Mouse (Mus musculus): ENCODE data around the gene Igfals. TPM values are rescaled to one million over a fixed set of nuclear protein-coding genes. Genes with fewer than 3 reads are reported as not detected.

Gene Igfals
- polyA plus RNA-seq, 1 experiment from 2014 or later: 0.84 TPM

DNA sequence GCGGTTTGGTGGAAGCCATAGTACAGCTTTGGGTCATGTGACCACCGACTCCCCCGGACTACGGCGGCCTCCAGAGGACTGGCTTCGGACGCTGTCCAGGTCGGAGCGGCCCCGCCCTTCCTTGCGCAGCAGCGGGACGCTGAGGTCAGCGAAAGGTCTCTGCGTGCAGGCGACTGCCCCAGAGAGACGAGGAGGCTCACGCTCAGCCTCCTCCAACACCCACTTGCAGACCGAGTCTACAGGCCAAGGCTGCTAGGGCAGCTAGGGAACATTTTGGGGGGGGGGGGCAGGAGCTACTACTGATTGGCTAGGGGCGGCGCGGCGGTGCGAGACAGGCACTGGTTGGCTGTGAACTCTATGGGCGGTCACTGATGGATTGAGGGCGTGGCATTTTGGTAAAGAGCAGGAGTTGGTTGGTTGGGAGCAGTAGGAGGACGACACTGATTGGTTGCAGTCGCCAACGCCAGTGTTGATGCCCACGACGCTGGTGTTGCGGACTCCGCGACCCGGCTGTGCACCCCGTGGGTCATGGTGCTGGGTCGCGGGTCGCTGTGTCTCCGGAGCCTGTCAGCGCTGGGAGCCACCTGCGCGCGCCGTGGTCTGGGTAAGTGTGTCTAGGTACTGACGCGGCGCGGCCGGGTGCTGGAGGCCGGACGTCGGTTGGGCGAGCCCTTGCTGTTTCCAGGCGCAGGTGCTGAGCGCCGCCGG is 15.6 kb upstream of the Igfals start, which contains the start of gene Fahd1:
Gene Fahd1 (minus strand): TSS at position 300 of the 708 bp plus-strand sequence.
- Histone ChIP-seq H3K27ac (peak within 1 kb of the TSS; percentile 93), H3K27me3 (ENCODE audit: low read depth, poor library complexity, severe bottlenecking) (peaks cover 11% of the 10 kb centered on the region), H3K9me3 (replicated peaks) (no peaks in the 10 kb centered on the region), H3K4me3 (peak within 1 kb of the TSS; percentile 81), H3K36me3 (0 out of 2 replicates have a peak, but pooled peaks cover 8% of the 10 kb centered on the region), H3K4me1 (peaks cover 23% of the 10 kb centered on the region)
- DNase-seq (ENCODE audit: low spot score): peak; percentile 95
- WGBS: 0% methylated on average over 58 of the region's 58 CpGs

DNA sequence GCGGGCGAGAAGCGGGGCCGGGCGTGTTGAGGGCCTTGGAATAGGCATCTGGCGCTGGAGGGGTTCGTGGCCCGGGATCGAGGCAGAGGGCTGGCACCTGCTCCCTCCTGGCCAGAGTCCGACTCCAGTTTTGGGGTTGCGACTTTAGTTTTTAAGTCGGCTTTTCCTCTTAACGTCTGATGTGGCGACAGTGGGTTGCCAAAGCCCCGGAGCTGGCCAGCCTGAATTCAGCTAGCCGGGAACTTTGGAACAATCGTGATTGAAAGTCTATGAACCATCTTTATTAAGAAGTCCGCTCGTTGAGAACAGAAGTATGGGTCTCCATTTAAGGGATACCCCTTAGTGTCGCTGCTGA is 15.0 kb upstream of the Igfals start:
- Histone ChIP-seq H3K36me3 (0 out of 2 replicates have a peak, but pooled peaks cover 8% of the 10 kb centered on the region), H3K27ac (peak overlapping the region; percentile 93), H3K27me3 (ENCODE audit: low read depth, poor library complexity, severe bottlenecking) (peaks cover 11% of the 10 kb centered on the region), H3K4me1 (peaks cover 23% of the 10 kb centered on the region), H3K9me3 (replicated peaks) (no peaks in the 10 kb centered on the region), H3K4me3 (peak overlapping the region; percentile 81)
- DNase-seq (ENCODE audit: low spot score): no peak
- 1% methylated on average over 20 of the region's 20 CpGs for WGBS

DNA sequence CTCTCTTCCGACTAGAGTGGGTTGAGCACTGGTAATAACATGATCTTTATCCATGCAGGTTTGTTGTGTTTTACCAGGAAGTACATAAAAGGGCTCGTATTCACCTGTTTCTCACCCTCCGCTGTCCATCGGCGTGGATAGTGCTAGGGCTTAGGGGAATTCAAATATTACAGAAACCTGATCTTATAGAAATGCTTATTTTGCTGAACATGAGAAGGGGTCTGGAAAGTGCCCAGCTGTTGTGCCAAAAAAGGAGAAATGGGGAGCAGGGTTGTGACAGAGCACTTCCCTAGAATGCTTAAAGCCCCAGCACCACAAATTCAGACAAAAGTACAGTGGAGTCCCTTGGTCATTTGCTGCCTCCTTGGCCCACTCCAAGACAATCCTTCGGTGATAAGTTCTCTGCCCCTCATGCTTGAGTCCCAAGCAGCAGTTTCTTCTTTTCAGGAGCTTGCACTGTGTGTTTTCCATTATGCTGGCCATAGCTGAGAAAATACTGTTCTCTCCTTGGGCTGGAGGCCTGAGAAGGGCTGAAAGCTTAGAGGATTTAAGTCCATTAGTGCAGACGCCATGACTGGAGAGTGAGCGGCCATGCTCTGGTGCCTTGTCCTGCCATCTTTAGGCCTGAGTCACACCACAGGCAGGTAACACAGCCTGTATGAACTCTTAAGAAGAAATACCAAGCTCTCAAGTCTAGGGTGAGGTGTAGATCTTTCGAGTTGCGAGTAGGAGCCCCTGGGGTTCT is 14.2 kb upstream of the Igfals start:
- no peak for DNase-seq (ENCODE audit: low spot score)
- Histone ChIP-seq H3K4me3 (peak overlapping the region; percentile 81), H3K4me1 (peaks cover 23% of the 10 kb centered on the region), H3K9me3 (replicated peaks) (no peaks in the 10 kb centered on the region), H3K27ac (no peak overlapping the region), H3K36me3 (peaks cover 14% of the 10 kb centered on the region), H3K27me3 (ENCODE audit: low read depth, poor library complexity, severe bottlenecking) (peaks cover 11% of the 10 kb centered on the region)
- WGBS: 84% methylated on average over 10 of the region's 10 CpGs

DNA sequence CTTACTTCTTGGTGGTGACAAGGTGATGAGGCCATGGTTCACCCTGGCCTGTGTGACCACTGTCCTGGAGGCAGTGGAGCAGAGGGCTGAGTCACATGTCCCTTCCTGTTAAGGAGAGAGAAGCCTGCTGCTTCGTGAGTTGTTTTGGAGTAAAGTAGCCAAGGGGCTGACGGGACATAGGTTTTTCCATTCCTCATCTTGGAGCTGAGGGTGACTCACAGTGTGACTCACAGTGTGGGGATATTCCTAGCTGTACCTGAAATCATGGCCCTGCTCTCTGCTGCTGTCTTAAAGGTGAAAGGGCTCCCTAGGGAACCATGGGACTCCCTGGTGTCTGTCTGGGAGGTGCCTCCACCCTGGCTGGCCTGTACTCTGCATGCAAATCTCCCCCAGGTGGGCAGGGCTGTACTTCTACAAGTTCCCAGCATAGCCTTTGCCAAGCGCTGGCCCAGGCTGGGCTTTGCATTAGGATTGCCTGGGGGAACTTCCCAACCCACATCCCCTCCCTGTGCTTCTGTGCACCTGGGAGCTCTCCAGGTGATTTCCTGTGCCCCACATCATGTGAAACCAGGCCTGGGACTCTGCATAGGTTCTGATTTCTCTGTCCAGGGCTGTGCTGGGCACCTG is 9.8 kb upstream of the Igfals start:
- peaks cover 25% of the 10 kb centered on the region for H3K36me3 ChIP-seq
- peaks cover 10% of the 10 kb centered on the region for H3K27me3 ChIP-seq (ENCODE audit: low read depth, poor library complexity, severe bottlenecking)
- H3K4me1 ChIP-seq: peaks cover 5% of the 10 kb centered on the region
- no peak overlapping the region for H3K4me3 ChIP-seq
- no peak overlapping the region for H3K27ac ChIP-seq
- H3K9me3 ChIP-seq (replicated peaks): no peaks in the 10 kb centered on the region
- WGBS: 80% methylated on average over 3 of the region's 3 CpGs
- DNase-seq (ENCODE audit: low spot score): no peak

GRCm38 (mm10) chr17:24856589-24856988 is 9.2 kb upstream of the Igfals start:
- H3K9me3 ChIP-seq (replicated peaks): no peaks in the 10 kb centered on the region
- no peak overlapping the region for H3K4me3 ChIP-seq
- H3K4me1 ChIP-seq: no peaks in the 10 kb centered on the region; the same call in 1 of the 2 replicates
- peaks cover 30% of the 10 kb centered on the region for H3K36me3 ChIP-seq
- no peak overlapping the region for H3K27ac ChIP-seq
- 88% methylated on average over 13 of the region's 13 CpGs for WGBS
- no peak for DNase-seq (ENCODE audit: low spot score)
- peaks cover 4% of the 10 kb centered on the region for H3K27me3 ChIP-seq (ENCODE audit: low read depth, poor library complexity, severe bottlenecking)

- Histone ChIP-seq H3K4me3 (no peak overlapping the region), H3K4me1 (no peaks in the 10 kb centered on the region), H3K27ac (no peak overlapping the region), H3K27me3 (ENCODE audit: low read depth, poor library complexity, severe bottlenecking) (no peaks in the 10 kb centered on the region), H3K36me3 (peaks cover 37% of the 10 kb centered on the region), H3K9me3 (replicated peaks) (no peaks in the 10 kb centered on the region)
- DNase-seq (ENCODE audit: low spot score): no peak
- 82% methylated on average over 8 of the region's 8 CpGs for WGBS
These were observed 7.8 kb upstream of the Igfals start for GRCm38 (mm10) chr17:24857831-24858470.

DNA sequence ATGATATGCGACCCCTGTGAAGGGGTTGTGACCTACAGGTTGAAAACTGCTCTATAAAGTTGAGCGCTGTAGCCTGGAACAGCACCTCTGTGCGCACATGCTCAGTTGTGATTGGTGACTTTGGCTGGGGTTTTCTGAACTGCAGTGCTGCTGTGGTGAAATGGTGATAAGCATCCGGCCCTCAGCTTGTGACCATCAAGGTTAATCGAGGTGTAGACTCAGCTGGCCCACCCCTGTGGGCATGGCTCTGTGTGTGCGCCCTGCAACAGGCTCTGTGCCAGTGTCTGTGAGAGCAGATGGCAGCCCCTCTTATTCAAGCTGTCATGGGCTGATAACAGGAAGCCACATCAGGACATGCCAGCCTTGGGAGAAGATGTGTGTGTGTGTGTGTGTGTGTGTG is 6.8 kb upstream of the Igfals start:
- Histone ChIP-seq H3K9me3 (replicated peaks) (no peaks in the 10 kb centered on the region), H3K4me1 (no peaks in the 10 kb centered on the region), H3K27me3 (ENCODE audit: low read depth, poor library complexity, severe bottlenecking) (no peaks in the 10 kb centered on the region), H3K4me3 (no peak overlapping the region), H3K36me3 (peaks cover 34% of the 10 kb centered on the region), H3K27ac (no peak overlapping the region)
- DNase-seq (ENCODE audit: low spot score): no peak
- WGBS: 95% methylated on average over 6 of the region's 6 CpGs

GRCm38 (mm10) chr17:24860076-24860475 is 5.7 kb upstream of the Igfals start:
- no peak overlapping the region for H3K4me3 ChIP-seq
- no peaks in the 10 kb centered on the region for H3K27me3 ChIP-seq (ENCODE audit: low read depth, poor library complexity, severe bottlenecking)
- no peak overlapping the region for H3K27ac ChIP-seq
- H3K36me3 ChIP-seq: peaks cover 36% of the 10 kb centered on the region
- 92% methylated on average over 8 of the region's 8 CpGs for WGBS
- no peaks in the 10 kb centered on the region for H3K4me1 ChIP-seq
- no peak for DNase-seq (ENCODE audit: low spot score)
- H3K9me3 ChIP-seq (replicated peaks): no peaks in the 10 kb centered on the region

- no peaks in the 10 kb centered on the region for H3K27me3 ChIP-seq (ENCODE audit: low read depth, poor library complexity, severe bottlenecking)
These were observed 4.0 kb upstream of the Igfals start for GRCm38 (mm10) chr17:24861785-24862184.

DNA sequence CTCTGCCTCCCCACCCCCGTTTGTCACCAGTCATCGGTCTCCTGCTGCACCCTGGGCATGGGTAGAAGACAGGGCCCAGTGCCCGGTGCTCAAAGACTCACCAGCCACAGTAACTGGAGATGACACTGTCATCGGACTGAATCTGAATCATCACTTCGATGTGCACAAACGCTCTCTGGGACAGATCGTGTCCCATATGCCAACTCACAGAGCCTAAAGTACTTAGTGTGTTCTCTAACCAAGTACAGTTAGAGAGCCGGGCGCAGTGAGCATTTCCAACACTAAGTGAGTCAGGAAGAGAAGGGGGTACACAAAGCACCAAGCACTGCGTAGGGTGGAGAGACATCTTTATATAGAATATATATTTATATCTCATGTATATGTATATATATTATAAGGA is 2.1 kb downstream of the Igfals start:
- 0 out of 2 replicates have a peak, but pooled peaks cover 7% of the 10 kb centered on the region for H3K36me3 ChIP-seq
- WGBS: 92% methylated on average over 10 of the region's 10 CpGs

More at GRCm38 (mm10) chr17:24861785-24862184, 4.0 kb upstream of the Igfals start:
- Histone ChIP-seq H3K4me3 (no peak overlapping the region), H3K36me3 (peaks cover 28% of the 10 kb centered on the region), H3K4me1 (no peaks in the 10 kb centered on the region), H3K9me3 (replicated peaks) (no peaks in the 10 kb centered on the region), H3K27ac (no peak overlapping the region)
- no peak for DNase-seq (ENCODE audit: low spot score)
- WGBS: 98% methylated on average over 3 of the region's 3 CpGs

GRCm38 (mm10) chr17:24873695-24874404 is 8.1 kb downstream of the Igfals start:
- 52% methylated on average over 4 of the region's 4 CpGs for WGBS
- Histone ChIP-seq H3K27me3 (ENCODE audit: low read depth, poor library complexity, severe bottlenecking) (no peaks in the 10 kb centered on the region), H3K4me3 (no peak overlapping the region)

More for the DNA sequence above, 2.1 kb downstream of the Igfals start:
- no peaks in the 10 kb centered on the region for H3K4me1 ChIP-seq
- no peaks in the 10 kb centered on the region for H3K27me3 ChIP-seq (ENCODE audit: low read depth, poor library complexity, severe bottlenecking)
- H3K27ac ChIP-seq: no peak overlapping the region
- no peak for DNase-seq (ENCODE audit: low spot score)
- no peak overlapping the region for H3K4me3 ChIP-seq
- H3K9me3 ChIP-seq (replicated peaks): no peaks in the 10 kb centered on the region

GRCm38 (mm10) chr17:24874405-24874745 is 8.6 kb downstream of the Igfals start:
- Histone ChIP-seq H3K27me3 (ENCODE audit: low read depth, poor library complexity, severe bottlenecking) (no peaks in the 10 kb centered on the region), H3K4me3 (no peak overlapping the region), H3K4me1 (peaks cover 21% of the 10 kb centered on the region), H3K9me3 (replicated peaks) (no peaks in the 10 kb centered on the region), H3K36me3 (no peaks in the 10 kb centered on the region), H3K27ac (no peak overlapping the region)
- 58% methylated on average over 1 of the region's 1 CpGs for WGBS
- no peak for DNase-seq (ENCODE audit: low spot score)

More at GRCm38 (mm10) chr17:24873695-24874404, 8.1 kb downstream of the Igfals start:
- peaks cover 21% of the 10 kb centered on the region for H3K4me1 ChIP-seq
- no peak overlapping the region for H3K27ac ChIP-seq
- H3K36me3 ChIP-seq: no peaks in the 10 kb centered on the region
- no peak for DNase-seq (ENCODE audit: low spot score)
- no peaks in the 10 kb centered on the region for H3K9me3 ChIP-seq (replicated peaks)
